Mouse (Mus musculus) kidney, postnatal 25 days (tissue): ENCODE data around the gene Yipf7.
A peak's percentile ranks its signal among the peaks of the same experiment; 100 is the strongest.

ENCODE experiments used
- DNase-seq, 2 experiments: peaks; one replicate each; pipeline ENCODE4 v3.0.0; 2021; ENCODE audit warnings: mixed read lengths in 2 of 2

Yipf7 gene

DNA sequence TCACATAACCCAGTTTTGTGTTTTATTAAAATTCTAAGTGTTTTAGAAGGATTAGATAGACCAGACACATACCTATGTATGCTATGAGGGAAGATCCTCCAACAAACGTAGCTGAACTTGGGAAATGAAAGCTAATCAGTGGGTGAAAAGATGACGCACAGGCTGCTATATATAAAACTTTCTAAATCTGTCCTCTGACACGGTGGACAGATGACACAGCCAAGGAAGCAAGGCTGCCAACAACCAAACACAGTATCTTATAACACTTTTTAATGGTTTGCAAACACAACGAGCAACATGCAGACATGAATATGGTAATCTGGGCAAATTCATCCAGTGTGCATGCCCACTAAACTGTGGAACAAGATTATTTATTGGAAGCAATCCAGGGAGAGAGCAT lies at the start of gene Yipf7:
Yipf7 (minus strand) TSS at position 160 of the 400 bp plus-strand sequence.
- DNase-seq: no peak

DNA sequence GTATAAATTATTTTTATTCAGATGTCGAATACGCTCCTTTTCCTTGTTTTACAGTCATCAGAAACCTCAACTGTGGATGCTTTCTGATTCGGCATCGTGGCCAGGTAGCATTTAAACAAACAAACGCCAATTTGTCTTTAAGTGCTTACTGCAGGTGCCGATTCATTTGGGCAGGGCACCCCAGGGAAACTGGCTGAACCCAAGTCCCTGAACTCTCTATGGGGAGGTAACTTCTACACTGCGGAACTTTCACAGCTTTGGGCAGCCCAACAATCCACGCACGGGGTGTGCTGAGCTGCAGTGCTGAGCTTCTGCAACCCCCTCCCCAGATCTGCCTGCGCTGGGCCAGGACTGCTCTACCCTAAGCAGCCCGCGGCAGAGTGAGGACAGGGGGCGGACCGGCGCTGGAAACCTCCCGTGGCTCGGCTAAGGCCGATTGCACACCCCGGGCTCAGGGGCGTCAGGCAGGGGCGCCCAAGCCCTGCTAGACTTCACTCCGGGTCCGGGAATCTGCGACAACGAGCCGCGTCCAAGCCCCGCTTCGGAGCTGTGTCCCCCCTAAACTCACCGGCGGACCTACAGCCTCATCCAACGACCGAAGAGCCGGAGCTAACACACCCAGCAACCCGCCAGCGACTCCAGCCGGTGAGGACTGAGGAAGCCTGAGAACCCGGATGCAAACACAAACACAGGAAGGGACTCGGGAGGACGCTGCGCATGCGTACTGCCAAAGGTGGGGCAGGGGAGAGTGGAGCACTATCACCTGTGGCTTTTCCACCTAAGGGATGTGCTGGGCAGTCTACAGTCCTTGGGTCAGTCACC lies 49.4 kb upstream of the Yipf7 start, which contains the start of gene Gnpda2:
Gnpda2 (minus strand) TSS at position 701 of the 822 bp plus-strand sequence.
- DNase-seq: peak; percentile 87 to 92

DNA sequence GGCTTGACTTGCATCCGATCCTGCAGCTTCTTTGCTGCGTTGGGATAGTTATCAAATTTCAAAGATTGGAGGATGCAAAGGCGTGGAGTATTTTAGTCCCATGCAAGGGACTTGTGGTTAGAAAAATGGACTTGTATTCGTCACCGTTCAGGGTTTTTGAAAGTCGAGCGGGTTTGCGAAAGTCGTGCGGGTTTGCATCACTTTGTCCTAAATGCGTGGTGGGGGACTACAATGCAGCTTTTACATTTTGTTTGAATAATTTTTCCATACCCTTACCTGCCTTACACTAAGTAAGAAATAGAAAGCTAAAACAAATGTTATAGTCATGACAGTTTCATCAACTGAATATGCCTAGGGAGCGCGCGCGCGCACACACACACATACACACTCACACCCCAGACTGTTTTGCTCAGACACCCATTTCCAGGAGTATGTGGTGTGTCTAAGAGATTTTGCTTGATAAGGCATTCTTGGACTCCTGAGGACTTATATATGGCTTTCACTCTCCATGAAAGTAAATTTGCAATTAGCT lies 15.0 kb upstream of the Yipf7 start:
- DNase-seq: no peak

DNA sequence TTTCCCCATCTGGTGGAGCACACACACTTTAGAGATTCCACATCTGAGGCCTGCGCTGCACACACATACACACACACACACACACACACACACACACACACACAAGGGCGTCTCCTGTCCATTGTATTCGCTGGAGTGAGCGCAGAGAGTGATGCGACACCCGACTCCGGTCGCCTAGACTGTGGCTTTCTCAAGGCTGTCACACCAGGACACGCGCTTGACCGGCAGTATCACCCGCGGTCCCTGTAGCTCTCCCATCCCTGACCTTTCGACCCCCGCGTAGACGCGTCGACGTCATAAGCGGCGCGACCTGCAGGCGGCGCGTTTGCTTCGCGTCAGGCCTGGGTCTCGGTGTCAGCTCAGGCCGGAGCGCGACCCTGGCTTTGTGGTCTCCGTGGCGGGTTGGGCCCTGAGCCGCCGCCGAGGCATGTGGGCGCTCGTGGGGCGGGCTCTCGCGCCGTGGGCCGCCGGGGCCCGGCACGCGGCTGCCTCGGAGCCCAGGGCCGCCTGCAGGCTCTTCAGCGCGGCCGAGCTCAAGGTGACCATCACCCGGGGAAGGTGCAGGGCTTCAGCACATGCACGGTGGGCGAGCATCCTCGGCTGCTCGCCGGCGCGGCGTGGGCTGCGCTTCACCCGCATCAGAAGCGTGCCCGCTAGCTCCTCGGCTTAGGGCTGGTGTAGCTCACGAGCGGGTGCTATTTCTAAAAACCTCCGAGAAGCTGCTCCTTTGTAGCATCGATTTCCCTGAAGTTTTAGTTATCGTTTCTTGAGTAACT lies 14.4 kb upstream of the Yipf7 start, which contains the start of gene Guf1:
Guf1 (plus strand) TSS at position 296 of the 776 bp plus-strand sequence.
- DNase-seq: peak; percentile 93 to 94

DNA sequence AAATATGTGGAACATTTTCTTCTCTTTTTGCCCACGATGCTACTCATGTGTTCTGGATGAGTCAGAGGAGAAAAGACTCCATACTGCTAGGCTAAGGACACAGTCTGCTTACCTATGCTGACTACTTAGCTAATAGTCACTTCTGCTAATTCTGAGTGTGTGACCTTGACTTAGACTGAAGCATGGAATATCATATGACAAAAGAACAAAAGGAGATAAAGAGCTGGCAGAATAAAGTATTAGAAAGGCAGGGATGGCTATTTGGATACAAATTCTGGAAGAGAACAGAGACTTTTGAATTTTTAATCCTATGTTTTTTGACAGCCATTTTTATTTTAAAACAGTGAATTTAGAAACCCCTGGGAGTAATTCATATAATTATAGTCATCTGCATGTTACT lies 768 bp downstream of the Yipf7 start:
- DNase-seq: no peak

DNA sequence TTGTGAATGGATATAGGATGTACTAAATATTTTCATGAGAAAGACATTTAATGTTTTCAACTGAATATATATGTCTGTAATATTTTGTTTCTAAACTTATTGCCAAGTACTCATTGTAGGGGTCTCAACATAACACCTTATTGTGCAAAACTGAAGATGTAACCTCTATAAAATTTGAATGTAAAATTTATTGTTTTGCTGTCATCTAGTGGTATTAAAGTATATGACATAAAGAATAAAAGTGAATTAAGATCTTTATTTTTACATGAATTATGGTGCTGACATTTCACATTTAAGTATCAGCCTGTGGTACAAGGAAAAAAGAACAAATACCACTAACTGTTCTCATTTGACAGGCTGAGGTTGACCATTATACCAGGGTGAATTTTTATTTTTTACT lies 18.5 kb downstream of the Yipf7 start:
- no peak for DNase-seq

DNA sequence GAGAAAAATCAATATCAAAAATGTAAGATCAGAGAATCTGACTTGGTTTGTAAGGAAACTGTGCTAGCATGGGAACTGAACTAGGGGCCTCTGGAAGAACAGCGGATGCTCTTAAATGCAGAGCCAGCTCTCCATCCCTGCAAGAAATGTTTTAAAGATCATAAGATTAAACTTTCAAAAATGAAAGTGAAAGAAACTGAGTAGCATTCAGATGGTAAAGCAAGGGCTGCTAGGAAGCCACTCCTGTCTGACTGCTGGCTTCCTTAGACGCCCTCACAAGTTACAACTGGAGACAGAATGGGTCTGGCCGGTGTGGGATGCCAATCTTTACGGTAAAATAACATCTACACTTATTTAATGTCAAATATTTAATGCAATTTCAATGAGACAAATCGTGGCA lies 20.4 kb downstream of the Yipf7 start:
- DNase-seq: no peak

DNA sequence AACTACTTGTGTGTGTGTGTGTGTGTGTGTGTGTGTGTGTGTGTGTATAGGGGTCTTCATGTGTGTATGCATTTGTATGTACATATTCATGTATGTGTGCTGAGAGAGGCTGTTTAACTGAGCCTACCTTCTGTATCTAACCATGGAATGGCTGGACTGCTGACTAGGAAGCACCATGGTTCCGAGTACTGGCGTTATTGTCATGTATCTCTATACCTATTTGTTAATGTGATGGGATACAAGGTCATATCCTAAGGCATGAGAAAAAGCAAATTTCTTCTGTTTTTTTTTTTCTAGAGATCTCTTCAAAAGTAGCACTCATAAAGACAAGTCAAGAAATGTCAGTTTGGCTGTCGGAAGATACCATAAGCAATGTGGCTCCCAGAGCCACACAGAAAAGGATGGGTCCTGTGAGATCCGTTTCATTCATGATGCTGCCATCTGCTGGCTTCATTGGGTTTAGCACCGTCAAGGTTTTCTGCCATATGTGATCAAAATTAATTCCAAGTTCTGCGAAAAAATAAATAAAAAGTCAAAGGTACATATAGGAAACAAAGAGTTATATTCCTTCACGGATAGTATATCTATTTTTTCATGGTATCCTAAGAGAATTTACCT lies 21.7 kb downstream of the Yipf7 start:
- peak; percentile 39 to 58 for DNase-seq

DNA sequence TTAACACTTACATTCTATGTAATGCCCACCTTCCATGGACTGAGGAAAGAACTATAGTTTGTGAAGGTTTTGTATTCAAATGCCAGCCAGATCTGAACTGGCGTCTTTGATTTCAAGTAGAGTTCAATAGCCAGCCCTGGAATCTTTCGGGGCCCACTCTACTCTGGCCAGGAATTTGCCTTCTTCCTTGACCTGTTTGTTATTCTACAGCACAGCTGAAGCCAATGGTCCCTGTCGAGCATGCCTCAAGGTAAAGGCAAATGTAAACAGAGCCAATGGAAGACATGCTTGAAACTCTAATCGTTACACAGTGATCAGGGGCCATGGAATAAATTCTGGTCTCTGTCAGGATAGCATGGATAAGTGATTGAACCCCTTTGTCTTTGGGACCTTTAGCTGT lies 30.2 kb downstream of the Yipf7 start:
- DNase-seq: no peak

DNA sequence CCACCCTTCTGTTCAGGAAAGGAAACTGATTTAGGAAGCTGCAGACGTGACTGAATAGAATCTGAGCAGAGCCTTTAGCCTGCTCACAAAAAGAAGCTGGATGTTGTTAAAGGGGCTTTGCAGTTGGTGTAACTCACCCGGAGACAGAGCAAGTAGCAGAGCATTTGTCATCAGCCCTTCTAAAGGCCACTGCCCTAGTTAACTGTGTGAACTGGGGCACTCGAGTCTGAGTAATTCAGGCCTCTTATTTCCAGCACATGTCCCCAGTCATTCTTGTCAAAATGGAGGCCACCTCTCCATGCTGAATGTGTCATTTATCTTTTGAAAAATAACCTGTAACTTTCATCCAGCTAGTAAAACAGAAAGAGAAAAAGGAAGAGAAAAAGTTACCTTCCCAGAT lies 30.8 kb downstream of the Yipf7 start:
- no peak for DNase-seq

DNA sequence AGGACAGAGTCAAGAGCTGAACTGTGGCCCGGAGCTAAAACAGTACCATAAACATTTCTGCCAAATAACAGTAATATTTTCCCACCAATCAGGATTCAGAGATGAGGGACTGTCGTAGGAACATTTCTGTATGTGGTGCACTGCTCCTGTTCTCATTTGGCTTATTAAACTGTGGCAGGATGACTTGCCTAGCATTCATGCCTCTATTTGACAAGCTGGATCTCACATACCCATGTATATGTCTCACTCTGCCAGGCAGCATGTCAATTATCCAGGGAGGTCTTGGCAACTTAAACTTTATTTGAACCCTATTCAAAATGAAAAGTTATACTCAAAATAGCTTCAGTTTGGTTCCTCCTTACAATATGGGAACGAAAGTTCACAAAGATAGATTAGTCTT lies 35.4 kb downstream of the Yipf7 start:
- DNase-seq: no peak

DNA sequence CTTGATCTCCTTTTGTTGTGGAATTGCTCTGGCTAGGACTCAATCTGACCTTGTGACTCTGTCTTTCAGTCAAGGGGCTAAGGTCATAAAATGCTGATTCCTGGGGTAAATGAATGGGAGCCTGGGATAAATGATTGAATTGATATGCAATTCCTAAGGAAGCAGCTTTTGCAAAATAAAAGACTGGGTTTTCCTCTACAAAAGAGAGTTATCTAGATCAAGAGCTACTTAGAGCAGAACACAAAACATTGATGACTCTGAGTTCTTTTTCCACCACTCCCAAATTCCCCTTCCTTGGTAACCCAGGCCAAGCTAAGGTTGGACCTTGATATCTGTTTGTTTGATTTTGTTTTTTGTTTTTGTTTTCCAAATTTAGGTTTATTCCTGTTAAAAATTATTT lies 53.4 kb downstream of the Yipf7 start:
- DNase-seq: no peak

DNA sequence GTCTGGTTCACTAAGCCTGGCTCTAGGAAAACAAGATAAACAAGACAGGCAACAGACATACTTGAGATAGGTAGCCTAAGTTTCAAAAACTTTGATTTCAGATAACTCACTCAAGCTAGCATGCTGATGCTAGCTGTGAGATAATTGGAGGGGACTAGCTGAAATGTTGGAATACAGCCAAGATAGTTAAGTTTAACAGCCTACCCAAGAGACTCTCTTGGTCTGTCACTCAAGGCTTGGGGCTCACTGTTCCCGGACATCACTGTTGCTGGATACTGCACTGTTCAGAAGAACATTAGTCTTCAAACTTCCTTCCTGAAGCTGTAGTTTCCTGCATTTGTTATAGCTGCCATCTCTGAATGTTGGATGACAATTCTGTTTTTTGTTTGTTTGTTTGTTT lies 74.9 kb downstream of the Yipf7 start:
- no peak for DNase-seq
